Mouse (Mus musculus) limb, embryonic 13.5 days (tissue): ENCODE measurements at regions not wholly inside any gene's neighbourhood (a gene's known extent, or its start where the extent isn't known, plus 50 kb on each side); places are given as distances from the start of the nearest gene placed in this dataset.

Source experiments
- ATAC-seq: fragments of 200-750 bp; cut with Nextera tagmentation; 2 replicates; pipeline ENCODE4 v1.8.0; 2017; ENCODE audit warnings: low read depth, moderate number of reproducible peaks, moderate TSS enrichment; ENCODE audit not compliant: low FRiP score
- H3K27ac ChIP-seq: fragments of 300-500 bp; sonication (generic); 2 replicates; pipeline ENCODE4 v1.5.1; 2015; ENCODE audit warnings: inconsistent platforms, mild to moderate bottlenecking, moderate library complexity
- H3K27me3 ChIP-seq: fragments of 300-500 bp; sonication (generic); 2 replicates; pipeline ENCODE4 v1.6.1; 2015; ENCODE audit warnings: mild to moderate bottlenecking, inconsistent platforms
- H3K36me3 ChIP-seq: fragments of 300-500 bp; sonication (generic); 2 replicates; pipeline ENCODE4 v1.6.1; 2015; ENCODE audit warnings: inconsistent platforms, mild to moderate bottlenecking, moderate library complexity
- H3K4me1 ChIP-seq: fragments of 300-500 bp; sonication (generic); 2 replicates; pipeline ENCODE4 v1.6.1; 2015; ENCODE audit warnings: inconsistent platforms
- H3K4me2 ChIP-seq: fragments of 300-500 bp; sonication (generic); replicated peaks from 2 replicates; pipeline ENCODE4 v1.6.1; 2015; ENCODE audit warnings: inconsistent platforms, mild to moderate bottlenecking, moderate library complexity
- H3K4me3 ChIP-seq: fragments of 300-500 bp; sonication (generic); 2 replicates; pipeline ENCODE4 v1.5.1; 2015; ENCODE audit warnings: moderate library complexity, mild to moderate bottlenecking, inconsistent platforms
- H3K9ac ChIP-seq: fragments of 300-500 bp; sonication (generic); 2 replicates; pipeline ENCODE4 v1.6.1; 2015; ENCODE audit warnings: mild to moderate bottlenecking, inconsistent platforms
- H3K9me3 ChIP-seq: fragments of 300-500 bp; sonication (generic); 2 replicates; pipeline ENCODE4 v1.6.1; 2016; ENCODE audit warnings: inconsistent platforms
- WGBS: fragments of 180-500 bp; shearing (Covaris S2); methylation state at CpG from one replicate; pipeline ENCODE4 v1.1.7; 2015; 5-methylcytosine and 5-hydroxymethylcytosine counted together

- H3K4me1 ChIP-seq = peaks cover 64% of the 10 kb centered on the region
Observed at GRCm38 (mm10) chr16:44674198-44674597, 49.9 kb upstream of the Nepro start.

GRCm38 (mm10) chr16:44672422-44672819 lies 51.7 kb upstream of the Nepro start:
- 6% methylated on average over 14 of the region's 14 CpGs for whole genome bisulfite sequencing
- Histone ChIP-seq H3K4me2 (peak overlapping the region; percentile 37), H3K27me3 (no peaks in the 10 kb centered on the region), H3K4me3 (no peak overlapping the region), H3K9ac (no peak overlapping the region), H3K27ac (peak overlapping the region; percentile 95), H3K4me1 (peaks cover 64% of the 10 kb centered on the region), H3K36me3 (no peaks in the 10 kb centered on the region), H3K9me3 (no peaks in the 10 kb centered on the region)
- peak; percentile 69; the same call in 1 of the 2 replicates for ATAC-seq

More at GRCm38 (mm10) chr16:44674198-44674597, 49.9 kb upstream of the Nepro start:
- H3K27ac ChIP-seq = 0 out of 2 replicates have a peak overlapping the region, but pooled peaks have one; percentile 28
- no peak overlapping the region for H3K4me3 ChIP-seq
- H3K36me3 ChIP-seq = no peaks in the 10 kb centered on the region
- H3K9me3 ChIP-seq = no peaks in the 10 kb centered on the region
- WGBS = 92% methylated on average over 3 of the region's 3 CpGs
- ATAC-seq = no peak
- H3K9ac ChIP-seq = no peak overlapping the region
- no peak overlapping the region for H3K4me2 ChIP-seq
- H3K27me3 ChIP-seq = no peaks in the 10 kb centered on the region

DNA sequence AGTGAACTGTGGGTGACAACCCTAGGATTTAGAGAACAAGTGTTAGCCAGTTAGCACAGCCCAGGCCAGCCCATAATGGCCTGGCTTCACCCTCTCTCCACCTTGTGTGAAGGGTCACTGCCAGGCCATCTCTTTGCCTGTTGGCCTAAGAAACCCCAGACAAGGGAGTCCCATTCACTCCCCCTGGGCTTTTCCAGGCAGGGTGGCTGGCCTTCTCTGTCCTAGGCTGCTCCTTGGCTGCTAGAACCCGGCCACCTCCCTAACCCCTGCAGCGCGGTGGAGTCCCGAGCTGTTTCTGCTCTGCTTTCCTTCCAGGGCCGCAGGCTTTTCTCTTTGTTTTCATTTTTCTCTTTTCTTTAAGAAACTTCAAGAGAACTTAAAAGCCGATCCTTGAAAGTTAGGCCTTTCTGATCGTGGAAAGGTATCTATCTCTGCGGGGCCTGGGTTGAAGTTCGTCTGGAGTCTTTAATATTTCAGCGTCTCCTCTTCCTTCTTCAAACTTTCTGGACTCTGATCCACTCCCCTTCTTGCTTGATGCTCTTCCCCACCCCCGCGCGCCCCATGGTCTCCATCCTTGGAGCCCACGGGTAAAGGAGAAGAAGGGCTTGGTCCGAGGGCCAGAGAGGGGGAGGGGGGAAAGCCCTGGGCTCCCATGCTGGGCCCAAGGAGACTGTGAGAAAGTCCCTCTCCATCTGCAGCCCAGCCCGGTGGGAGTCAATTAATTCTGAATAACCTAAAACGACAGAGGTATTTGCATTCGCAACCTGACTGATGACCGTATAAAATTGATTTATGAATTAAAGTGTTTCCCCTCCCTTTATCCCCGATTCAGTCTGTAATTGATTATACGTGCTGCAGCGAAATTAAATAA lies 52.3 kb upstream of the Nepro start:
- WGBS = 10% methylated on average over 22 of the region's 22 CpGs
- H3K9ac ChIP-seq = peak overlapping the region; percentile 43; the same call in 1 of the 2 replicates
- no peak overlapping the region for H3K4me3 ChIP-seq
- peak; percentile 55; the same call in 1 of the 2 replicates for ATAC-seq
- H3K27ac ChIP-seq = peak overlapping the region; percentile 95
- peak overlapping the region; percentile 37 for H3K4me2 ChIP-seq
- H3K4me1 ChIP-seq = peaks cover 65% of the 10 kb centered on the region
- H3K9me3 ChIP-seq = no peaks in the 10 kb centered on the region
- H3K27me3 ChIP-seq = no peaks in the 10 kb centered on the region
- no peaks in the 10 kb centered on the region for H3K36me3 ChIP-seq

GRCm38 (mm10) chr16:44668061-44668460 lies 56.0 kb upstream of the Nepro start:
- Histone ChIP-seq H3K4me3 (no peak overlapping the region), H3K9me3 (no peaks in the 10 kb centered on the region), H3K4me2 (no peak overlapping the region), H3K4me1 (peaks cover 81% of the 10 kb centered on the region), H3K36me3 (no peaks in the 10 kb centered on the region), H3K9ac (no peak overlapping the region), H3K27ac (peak overlapping the region; percentile 96), H3K27me3 (no peaks in the 10 kb centered on the region)
- ATAC-seq = no peak
- 84% methylated on average over 6 of the region's 6 CpGs for WGBS

DNA sequence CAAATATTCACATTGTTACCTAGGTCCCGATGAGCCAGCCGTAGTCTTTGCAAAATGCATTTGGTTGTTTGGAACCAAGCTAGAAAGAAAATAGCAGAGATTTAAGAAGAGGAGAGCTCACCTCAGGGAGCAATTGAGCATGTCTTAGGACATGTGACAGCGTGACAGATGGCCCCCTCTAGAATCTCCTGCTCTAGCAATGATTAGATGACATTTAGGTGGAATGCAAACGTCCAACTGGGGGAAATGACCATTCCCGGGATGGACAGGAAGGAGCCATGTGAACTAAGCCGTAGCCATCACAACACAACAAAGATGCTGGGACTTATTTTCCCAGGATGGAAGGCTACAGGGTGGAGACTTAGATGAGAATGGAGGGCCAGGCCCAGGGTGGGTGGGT lies 57.0 kb upstream of the Nepro start:
- ATAC-seq = no peak
- no peaks in the 10 kb centered on the region for H3K36me3 ChIP-seq
- H3K4me2 ChIP-seq = no peak overlapping the region
- 10% methylated on average over 6 of the region's 6 CpGs for WGBS
- H3K9me3 ChIP-seq = no peaks in the 10 kb centered on the region
- peak overlapping the region; percentile 96 for H3K27ac ChIP-seq
- H3K4me3 ChIP-seq = no peak overlapping the region
- peaks cover 79% of the 10 kb centered on the region for H3K4me1 ChIP-seq
- no peaks in the 10 kb centered on the region for H3K27me3 ChIP-seq
- H3K9ac ChIP-seq = 0 out of 2 replicates have a peak overlapping the region, but pooled peaks have one; percentile 9

- no peak overlapping the region for H3K9ac ChIP-seq
- no peaks in the 10 kb centered on the region for H3K27me3 ChIP-seq
- no peaks in the 10 kb centered on the region for H3K36me3 ChIP-seq
- H3K4me1 ChIP-seq = peaks cover 79% of the 10 kb centered on the region
- peak overlapping the region; percentile 96 for H3K27ac ChIP-seq
- H3K4me3 ChIP-seq = no peak overlapping the region
- peak overlapping the region; percentile 44 for H3K4me2 ChIP-seq
- peak; percentile 95 for ATAC-seq
- H3K9me3 ChIP-seq = no peaks in the 10 kb centered on the region
- 9% methylated on average over 7 of the region's 7 CpGs for WGBS
Observed at GRCm38 (mm10) chr16:44666431-44666997, 57.6 kb upstream of the Nepro start.

DNA sequence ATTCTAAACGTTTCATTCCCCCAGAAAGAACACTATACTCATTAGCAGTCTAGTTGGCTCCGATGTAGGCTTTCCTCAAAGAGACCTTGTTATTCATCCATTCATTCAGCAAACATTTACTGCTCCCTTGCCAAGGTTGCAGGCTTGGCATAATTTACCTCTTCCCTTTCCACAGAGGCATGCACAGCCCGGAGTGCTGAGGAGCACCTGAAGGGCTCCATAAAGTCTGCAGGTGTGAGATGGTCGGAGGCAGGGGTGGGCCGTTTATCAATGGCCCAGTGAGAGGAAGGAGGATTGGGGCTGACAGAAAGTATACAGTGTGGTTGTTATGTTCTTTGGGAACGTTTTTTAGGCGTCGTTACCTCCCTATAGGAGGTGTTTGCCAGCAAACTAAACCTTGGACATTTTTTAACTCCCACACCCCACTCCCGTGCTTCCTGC lies 58.6 kb upstream of the Nepro start:
- H3K27me3 ChIP-seq = no peaks in the 10 kb centered on the region
- peak overlapping the region; percentile 44 for H3K4me2 ChIP-seq
- H3K4me1 ChIP-seq = peaks cover 81% of the 10 kb centered on the region
- no peaks in the 10 kb centered on the region for H3K9me3 ChIP-seq
- ATAC-seq = peak; percentile 68
- no peak overlapping the region for H3K4me3 ChIP-seq
- 15% methylated on average over 9 of the region's 9 CpGs for WGBS
- H3K27ac ChIP-seq = peak overlapping the region; percentile 96
- H3K9ac ChIP-seq = no peak overlapping the region
- H3K36me3 ChIP-seq = no peaks in the 10 kb centered on the region

GRCm38 (mm10) chr16:44662966-44663600 lies 61.0 kb upstream of the Nepro start:
- Histone ChIP-seq H3K9me3 (no peaks in the 10 kb centered on the region), H3K27me3 (no peaks in the 10 kb centered on the region), H3K27ac (peak overlapping the region; percentile 96), H3K4me1 (peaks cover 67% of the 10 kb centered on the region), H3K9ac (no peak overlapping the region), H3K36me3 (no peaks in the 10 kb centered on the region), H3K4me2 (peak overlapping the region; percentile 23; the same call in 1 of the 2 replicates), H3K4me3 (no peak overlapping the region)
- no peak for ATAC-seq
- WGBS = 47% methylated on average over 6 of the region's 6 CpGs

GRCm38 (mm10) chr16:44660996-44661876 lies 62.9 kb upstream of the Nepro start:
- 54% methylated on average over 4 of the region's 4 CpGs for WGBS
- Histone ChIP-seq H3K9me3 (peaks cover under 1% of the 10 kb centered on the region; the same call in 1 of the 2 replicates), H3K27me3 (no peaks in the 10 kb centered on the region), H3K4me1 (peaks cover 52% of the 10 kb centered on the region), H3K4me3 (no peak overlapping the region), H3K9ac (no peak overlapping the region), H3K27ac (peak overlapping the region; percentile 61; the same call in 1 of the 2 replicates), H3K4me2 (no peak overlapping the region), H3K36me3 (peaks cover 2% of the 10 kb centered on the region; the same call in 1 of the 2 replicates)
- ATAC-seq = peak; percentile 4; the same call in 1 of the 2 replicates

GRCm38 (mm10) chr16:44658306-44658705 lies 65.8 kb upstream of the Nepro start:
- Histone ChIP-seq H3K4me2 (no peak overlapping the region), H3K27ac (no peak overlapping the region), H3K4me1 (peaks cover 23% of the 10 kb centered on the region), H3K27me3 (no peaks in the 10 kb centered on the region), H3K4me3 (no peak overlapping the region), H3K36me3 (peaks cover 3% of the 10 kb centered on the region; the same call in 1 of the 2 replicates), H3K9ac (no peak overlapping the region), H3K9me3 (peaks cover 6% of the 10 kb centered on the region; the same call in 1 of the 2 replicates)
- no peak for ATAC-seq
- WGBS = 56% methylated on average over 8 of the region's 8 CpGs

DNA sequence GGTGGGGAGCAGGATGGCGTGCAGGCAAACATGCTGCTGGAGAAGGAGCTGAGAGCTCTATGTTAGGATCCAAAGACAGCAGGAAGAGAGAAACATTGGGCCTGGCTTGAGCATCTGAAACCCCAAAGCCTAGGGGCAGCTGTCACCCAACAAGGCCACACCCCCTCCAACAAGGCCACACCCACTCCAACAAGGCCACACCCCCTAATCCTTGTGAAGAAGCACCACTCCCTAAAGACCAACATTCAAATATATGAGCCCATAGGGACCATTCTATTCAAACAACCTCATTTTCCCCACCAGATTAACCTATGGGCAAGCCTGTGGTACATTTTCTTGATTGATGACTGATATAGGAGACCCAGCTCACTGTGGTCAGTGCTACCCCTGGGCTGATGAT lies 67.9 kb upstream of the Nepro start:
- Histone ChIP-seq H3K4me1 (peaks cover 4% of the 10 kb centered on the region), H3K4me2 (no peak overlapping the region), H3K4me3 (no peak overlapping the region), H3K27me3 (no peaks in the 10 kb centered on the region), H3K27ac (no peak overlapping the region), H3K9ac (no peak overlapping the region), H3K9me3 (peaks cover 6% of the 10 kb centered on the region; the same call in 1 of the 2 replicates), H3K36me3 (peaks cover 3% of the 10 kb centered on the region; the same call in 1 of the 2 replicates)
- 86% methylated on average over 1 of the region's 1 CpGs for WGBS
- ATAC-seq = no peak
